Mouse (Mus musculus): ENCODE measurements around the gene Ptpn5. TPM values are rescaled to one million over a fixed set of nuclear protein-coding genes. Genes with fewer than 3 reads are reported as not detected.

Ptpn5 gene
- total and polyA plus RNA-seq, 2 experiments: 0.02 TPM; not detected in 1

DNA sequence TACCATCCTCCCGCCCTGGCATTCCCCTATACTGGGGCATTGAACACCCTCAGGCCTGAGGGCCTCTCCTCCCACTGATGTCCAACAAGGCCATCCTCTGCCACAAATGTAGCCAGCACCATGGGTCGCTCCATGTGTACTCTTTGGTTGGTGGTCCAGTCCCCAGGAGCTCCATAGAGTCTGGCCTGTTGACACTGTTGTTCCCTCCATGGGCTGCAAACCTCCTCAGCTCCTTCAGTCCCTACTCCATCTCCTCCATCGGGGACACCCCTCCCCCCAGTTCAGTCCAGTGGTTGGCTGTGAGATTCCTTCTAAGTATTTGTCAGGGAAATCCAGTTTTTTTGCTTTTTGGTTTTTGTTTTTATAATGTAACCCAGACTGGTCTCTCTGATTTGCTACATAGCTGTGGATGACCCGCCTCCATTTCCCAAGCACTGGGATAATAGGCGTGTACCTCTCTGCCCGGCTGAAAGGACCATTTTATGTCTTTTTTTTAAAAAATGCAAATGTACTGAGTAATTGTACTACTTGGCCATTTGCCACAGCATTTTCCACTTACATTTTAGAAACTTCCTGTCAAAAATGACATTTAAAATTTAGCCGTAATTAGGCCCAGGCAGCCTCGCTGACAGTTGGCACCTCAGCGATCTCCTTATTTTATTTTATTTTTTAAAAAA is 102.8 kb downstream of the Ptpn5 start:
- Histone ChIP-seq H3K27me3 (ENCODE audit: control insufficient read depth, insufficient read depth, low read length) (no peaks in the 10 kb centered on the region), H3K27ac (replicated peaks; ENCODE audit: insufficient read depth, low read depth, low read length) (no peak overlapping the region), H3K4me1 (ENCODE audit: control insufficient read depth, insufficient read depth, low read length) (no peaks in the 10 kb centered on the region), H3K36me3 (ENCODE audit: control insufficient read depth, insufficient read depth, low read length) (no peaks in the 10 kb centered on the region), H3K9ac (ENCODE audit: low read depth, low read length) (no peak overlapping the region), H3K79me2 (ENCODE audit: control insufficient read depth, insufficient read depth, low read length) (no peaks in the 10 kb centered on the region), H3K4me3 (ENCODE audit: insufficient read depth, low read depth, low read length) (no peak overlapping the region)
- WGBS: 84% methylated on average over 9 of the region's 9 CpGs
- TF ChIP-seq POLR2A (IDR thresholded peaks at IDR 0.05; ENCODE audit: extremely low read depth, insufficient read depth, low read length) (no peak), CTCF (IDR thresholded peaks at IDR 0.05; ENCODE audit: low read depth, low read length) (no peak)
- no peak for DNase-seq (ENCODE audit: extremely low read depth, low read depth, low spot score)

Other genes with a start within 250 kb of the Ptpn5 start
- 19.5 and 20.3 TPM in 2 replicates for gene Tsg101, start 213.7 kb downstream of the Ptpn5 start, total RNA-seq (2014; rRNA removed)
- 33.4 and 43.6 TPM in 2 replicates for gene Tsg101, start 213.7 kb downstream of the Ptpn5 start, polyA plus RNA-seq (2012; rRNA removed)
- 9.8 and 10.2 TPM in 2 replicates for gene Uevld, start 175.2 kb downstream of the Ptpn5 start, total RNA-seq (2014; rRNA removed)
- gene Uevld, start 175.2 kb downstream of the Ptpn5 start, polyA plus RNA-seq (2012; rRNA removed): 2.7 and 3.0 TPM in 2 replicates
- gene Gm9999, start 150.1 kb downstream of the Ptpn5 start, total RNA-seq (2014; rRNA removed): not detected in 2 replicates
- gene Gm9999, start 150.1 kb downstream of the Ptpn5 start, polyA plus RNA-seq (2012; rRNA removed): not detected in 2 replicates
- gene Spty2d1, start 125.3 kb downstream of the Ptpn5 start, total RNA-seq (2014; rRNA removed): 7.5 and 7.6 TPM in 2 replicates
- 2.9 and 3.2 TPM in 2 replicates for gene Spty2d1, start 125.3 kb downstream of the Ptpn5 start, polyA plus RNA-seq (2012; rRNA removed)
- 5.7 and 7.0 TPM in 2 replicates for gene Tmem86a, start 83.1 kb downstream of the Ptpn5 start, total RNA-seq (2014; rRNA removed)
- gene Tmem86a, start 83.1 kb downstream of the Ptpn5 start, polyA plus RNA-seq (2012; rRNA removed): 9.1 and 16.1 TPM in 2 replicates
- not detected in 2 replicates for gene Mrgpra6, start 71.2 kb upstream of the Ptpn5 start, total RNA-seq (2014; rRNA removed)
- not detected in 2 replicates for gene Mrgpra6, start 71.2 kb upstream of the Ptpn5 start, polyA plus RNA-seq (2012; rRNA removed)
- gene Mrgpra9, start 119.2 kb upstream of the Ptpn5 start, total RNA-seq (2014; rRNA removed): not detected in 2 replicates
- gene Mrgpra9, start 119.2 kb upstream of the Ptpn5 start, polyA plus RNA-seq (2012; rRNA removed): not detected in 2 replicates
- gene Mrgpra1, start 220.6 kb upstream of the Ptpn5 start, total RNA-seq (2014; rRNA removed): not detected in 2 replicates
- not detected in 2 replicates for gene Mrgpra1, start 220.6 kb upstream of the Ptpn5 start, polyA plus RNA-seq (2012; rRNA removed)